11 mouse cellular contexts compared by ENCODE assay signal in the genomic region with DNA sequence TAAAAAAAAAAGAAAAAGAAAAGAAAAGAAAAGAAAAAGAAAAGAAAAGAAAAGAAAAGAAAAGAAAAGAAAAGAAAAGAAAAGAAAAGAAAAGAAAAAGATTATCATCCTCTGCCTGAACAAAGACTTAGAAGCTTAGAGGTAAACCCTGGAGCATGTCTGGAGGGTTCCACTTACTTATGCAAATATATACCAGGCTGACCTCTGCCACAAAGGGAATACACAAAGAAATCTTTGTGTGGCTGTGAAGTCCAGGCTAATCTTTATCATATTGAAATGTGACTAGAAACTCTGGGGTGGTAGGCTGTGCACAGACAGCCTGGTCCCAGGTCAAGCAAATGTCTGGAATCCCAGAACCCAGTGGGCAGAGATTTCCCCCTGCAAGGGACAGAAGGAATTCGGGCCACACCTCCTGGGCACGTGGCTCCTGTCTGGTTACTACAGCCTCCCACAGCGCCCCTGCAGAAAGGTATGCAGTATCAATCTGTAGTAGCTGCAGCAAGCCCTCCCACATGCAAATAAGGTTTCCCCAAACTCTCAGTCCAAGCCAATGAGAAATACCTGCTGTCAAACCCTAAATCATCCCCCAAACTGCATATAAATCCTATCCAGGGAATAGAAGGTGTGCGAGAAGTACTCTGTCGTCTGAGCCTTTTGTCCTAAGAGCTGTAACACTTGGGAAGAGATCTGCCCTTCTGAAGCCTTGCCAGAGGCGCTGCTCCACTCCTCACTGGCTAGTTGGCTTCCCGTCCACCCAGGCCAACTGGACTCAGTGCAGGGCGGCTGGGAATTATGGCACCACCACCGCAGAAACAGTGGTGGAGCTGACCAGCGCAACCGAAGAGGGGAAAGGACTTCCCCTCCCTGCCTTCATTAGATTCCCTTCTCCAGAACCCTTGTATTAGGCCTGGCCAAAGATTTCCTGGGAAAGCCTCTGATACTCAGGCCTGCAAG.
DNase-seq lines count a peak whose midpoint lies in the region; ATAC-seq lines count a peak whose summit lies in the region.
"Had no signal": no experiment of that assay in that cellular context is flagged by ENCODE, and none has a peak within 500 bp of the region (broad histone marks: within the 10 kb centered on the region; RNA-seq: fewer than 3 reads in every experiment).

No protein-coding gene starts in this region.

- H3K4me2 ChIP-seq in heart, embryonic 11.5 days: no peak overlapping the region
- no peak overlapping the region for H3K4me2 ChIP-seq in neural tube, embryonic 15.5 days
- H3K4me2 ChIP-seq in embryonic facial prominence, embryonic 11.5 days (ENCODE audit: low read depth, low read length): no peak overlapping the region

- peak; percentile 80 for DNase-seq in heart, adult 11 months
- DNase-seq in neural tube, embryonic 10.5 days (ENCODE audit: extremely low spot score, low spot score): peak; percentile 20
- DNase-seq in embryonic facial prominence, embryonic 11.5 days (ENCODE audit: low spot score): peak; percentile 46
- no peak for DNase-seq in gastrocnemius, adult 18-20 months (ENCODE audit: low spot score)
- DNase-seq: heart, adult 2 months; heart, postnatal 4 days; kidney, adult 2 months had no signal

- no peaks in the 10 kb centered on the region for H3K36me3 ChIP-seq in heart, embryonic 11.5 days (ENCODE audit: control insufficient read depth, insufficient read depth, low read length)
- no peaks in the 10 kb centered on the region for H3K36me3 ChIP-seq in neural tube, embryonic 15.5 days
- H3K36me3 ChIP-seq in embryonic facial prominence, embryonic 11.5 days (replicated peaks; ENCODE audit: control insufficient read depth, insufficient read depth, low read depth, low read length): no peaks in the 10 kb centered on the region

- no peak overlapping the region for H3K27ac ChIP-seq in heart, embryonic 11.5 days (ENCODE audit: low read depth, low read length)
- H3K27ac ChIP-seq in neural tube, embryonic 15.5 days (replicated peaks): no peak overlapping the region
- H3K27ac ChIP-seq in embryonic facial prominence, embryonic 11.5 days (replicated peaks; ENCODE audit: low read depth, low read length): no peak overlapping the region
- H3K27ac ChIP-seq: heart, adult 2 months had no signal

- H3K9ac ChIP-seq in heart, embryonic 11.5 days (ENCODE audit: low read depth, low read length): no peak overlapping the region
- no peak overlapping the region for H3K9ac ChIP-seq in neural tube, embryonic 15.5 days (replicated peaks)
- H3K9ac ChIP-seq in embryonic facial prominence, embryonic 11.5 days (replicated peaks; ENCODE audit: low read length): no peak overlapping the region

- H3K27me3 ChIP-seq in heart, embryonic 11.5 days (ENCODE audit: control insufficient read depth, insufficient read depth, low read length): no peaks in the 10 kb centered on the region
- no peaks in the 10 kb centered on the region for H3K27me3 ChIP-seq in neural tube, embryonic 15.5 days (replicated peaks)
- no peaks in the 10 kb centered on the region for H3K27me3 ChIP-seq in embryonic facial prominence, embryonic 11.5 days (ENCODE audit: control insufficient read depth, insufficient read depth, low read length)
- H3K27me3 ChIP-seq: CH12.LX had no signal

- no peak for ATAC-seq in heart, embryonic 11.5 days (replicated peaks; ENCODE audit: insufficient number of reproducible peaks, low FRiP score, low TSS enrichment)
- no peak for ATAC-seq in neural tube, embryonic 15.5 days (ENCODE audit: low FRiP score)
- peak; percentile 62; the same call in 1 of the 2 replicates for ATAC-seq in embryonic facial prominence, embryonic 11.5 days (replicated peaks; ENCODE audit: insufficient number of reproducible peaks, low FRiP score, low TSS enrichment, low read depth)
- no peak for ATAC-seq in activated CD4-positive, CD25-positive, alpha-beta regulatory T cell, adult 4 months

- no peak overlapping the region for H3K4me3 ChIP-seq in heart, embryonic 11.5 days (ENCODE audit: low read depth, low read length)
- H3K4me3 ChIP-seq in neural tube, embryonic 15.5 days (replicated peaks): no peak overlapping the region
- H3K4me3 ChIP-seq in embryonic facial prominence, embryonic 11.5 days (ENCODE audit: low read depth, low read length): no peak overlapping the region
- H3K4me3 ChIP-seq: heart, adult 2 months had no signal

- WGBS in heart, embryonic 11.5 days (ENCODE audit: insufficient replicate concordance): 48% methylated on average over 11 of the region's 11 CpGs
- 48% methylated on average over 11 of the region's 11 CpGs for WGBS in neural tube, embryonic 15.5 days
- WGBS in embryonic facial prominence, embryonic 11.5 days: 48% methylated on average over 11 of the region's 11 CpGs

- no peaks in the 10 kb centered on the region for H3K4me1 ChIP-seq in heart, embryonic 11.5 days (ENCODE audit: control insufficient read depth, insufficient read depth, low read length)
- H3K4me1 ChIP-seq in neural tube, embryonic 15.5 days: no peaks in the 10 kb centered on the region
- no peaks in the 10 kb centered on the region for H3K4me1 ChIP-seq in embryonic facial prominence, embryonic 11.5 days (ENCODE audit: control insufficient read depth, insufficient read depth, low read length)

- no peaks in the 10 kb centered on the region for H3K9me3 ChIP-seq in heart, embryonic 11.5 days (replicated peaks; ENCODE audit: control insufficient read depth, low read length)
- H3K9me3 ChIP-seq in neural tube, embryonic 15.5 days (replicated peaks): no peaks in the 10 kb centered on the region
- H3K9me3 ChIP-seq in embryonic facial prominence, embryonic 11.5 days (replicated peaks; ENCODE audit: control insufficient read depth, low read length): no peaks in the 10 kb centered on the region
